Mouse (Mus musculus): Measurements from ENCODE around the gene Zfr.
"Not testable (repeated sequence)": the region's sequence is repeated elsewhere in the genome, so short reads cannot be mapped to it uniquely, and the experiment has no call there.

Zfr gene

DNA sequence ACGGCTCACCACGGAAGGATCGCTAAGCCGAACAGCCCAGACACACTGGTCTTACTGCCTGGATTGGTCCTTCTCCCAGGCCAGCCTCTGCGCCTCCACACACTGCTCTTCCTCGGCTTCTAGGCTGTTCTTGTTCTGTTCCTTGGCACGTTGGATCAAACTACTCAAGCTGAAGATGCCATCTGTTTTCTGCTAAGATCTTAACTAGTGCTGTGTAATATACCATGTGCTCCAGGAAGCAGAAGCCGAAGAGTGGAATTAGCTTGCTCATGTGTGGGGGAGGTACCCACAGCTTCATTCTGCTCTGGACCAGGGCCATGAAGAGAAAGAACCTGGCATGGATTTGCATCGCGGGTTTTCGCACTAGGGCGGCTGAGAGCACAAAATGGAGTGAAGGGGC lies 11.2 kb upstream of the Zfr start:
- no peak for DNase-seq (ENCODE audit: low spot score)

DNA sequence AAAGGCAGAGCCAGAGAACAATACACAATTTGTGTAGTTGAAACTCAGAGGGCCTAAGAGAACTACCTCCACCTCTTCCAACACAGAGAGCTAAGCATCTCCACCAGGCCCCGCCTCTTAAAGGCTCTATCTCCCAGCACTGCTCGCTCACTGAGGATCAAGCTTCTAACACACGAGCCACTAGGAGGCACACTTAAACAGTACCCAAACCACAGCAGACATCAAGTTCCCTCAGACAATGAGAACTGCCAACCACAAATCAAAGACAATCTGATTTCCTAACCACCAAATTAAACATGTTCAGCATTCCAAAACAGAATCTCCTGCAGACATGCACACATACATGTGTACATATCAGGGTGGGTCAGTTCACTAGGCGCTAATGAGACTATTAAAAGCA lies 9.4 kb upstream of the Zfr start:
- DNase-seq (ENCODE audit: low spot score) = no peak

DNA sequence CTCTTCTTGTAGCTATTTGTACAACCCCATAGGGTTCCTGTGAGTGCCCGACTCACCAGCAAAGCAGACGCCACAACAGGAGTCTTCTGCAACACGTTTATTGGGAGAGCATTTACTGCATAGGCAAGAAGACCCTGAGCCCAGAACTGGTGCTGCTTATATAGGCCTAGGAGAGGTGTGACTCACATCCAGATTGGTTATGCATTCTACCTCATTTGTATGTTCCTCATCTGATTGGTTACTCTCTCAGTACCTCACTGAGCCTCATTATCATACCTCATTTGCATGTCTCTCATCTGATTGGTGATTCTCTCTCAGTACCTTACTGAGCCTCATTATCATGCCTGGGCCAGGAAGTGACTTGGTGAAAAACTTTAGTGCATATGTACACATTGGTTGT lies 8.7 kb upstream of the Zfr start:
- not testable (repeated sequence) for DNase-seq (ENCODE audit: low spot score)

DNA sequence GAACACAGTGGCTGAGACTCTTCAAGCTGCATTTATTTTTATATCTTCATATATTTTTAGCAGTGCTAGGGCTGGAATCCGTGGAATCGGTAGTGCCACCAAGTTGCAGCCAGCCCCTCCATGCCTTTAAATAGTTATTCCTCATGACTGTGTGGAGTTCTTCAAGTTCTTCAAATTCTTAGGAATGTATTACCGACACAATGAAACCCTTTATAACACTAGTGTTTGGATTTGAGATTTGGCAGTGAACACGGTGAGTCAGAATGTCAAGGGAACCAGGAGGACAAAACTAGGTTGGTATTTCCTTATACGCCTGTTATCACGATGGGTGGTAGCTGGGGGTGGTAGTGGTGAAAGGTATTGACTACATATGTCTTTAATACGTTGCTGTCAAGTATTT lies 6.4 kb upstream of the Zfr start:
- DNase-seq (ENCODE audit: low spot score) = no peak

DNA sequence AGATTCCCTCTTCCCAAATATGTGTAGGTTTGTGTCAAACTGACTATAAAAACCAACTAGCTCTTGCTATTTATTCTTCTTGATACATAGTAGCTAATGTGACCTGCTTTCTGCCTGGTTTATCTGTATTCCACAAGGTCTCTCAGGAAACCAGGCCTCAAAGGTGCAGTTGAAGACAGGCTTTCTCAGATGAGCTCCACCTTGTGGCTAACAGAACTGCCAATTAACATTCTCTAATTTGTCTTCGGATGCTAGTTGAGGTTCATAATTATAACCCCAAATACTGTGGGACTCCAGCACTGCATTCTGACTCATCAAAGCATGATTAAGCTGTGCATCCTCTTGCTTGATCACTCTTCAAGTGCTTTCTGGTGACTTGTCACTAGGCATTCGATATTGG lies 4.2 kb upstream of the Zfr start:
- no peak for DNase-seq (ENCODE audit: low spot score)

DNA sequence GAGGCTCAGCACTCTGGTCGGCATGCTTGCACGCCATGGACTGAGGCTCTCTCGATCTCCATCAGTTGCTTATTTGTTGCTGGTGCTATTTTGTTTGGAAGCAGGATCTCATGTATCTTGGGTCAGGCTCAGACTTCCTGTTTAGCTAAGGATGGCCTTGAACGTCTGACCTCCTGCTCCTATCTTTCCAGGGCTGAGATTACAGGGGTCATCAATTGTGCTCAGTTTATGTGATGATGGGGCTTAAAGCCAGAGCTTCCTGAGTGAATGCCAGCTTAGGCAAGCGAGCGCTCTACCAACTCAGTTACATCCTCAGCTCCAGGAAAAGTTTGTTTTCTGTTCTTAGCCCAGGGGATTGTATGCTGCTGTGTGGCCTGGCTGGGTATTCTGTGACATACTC lies 3.1 kb upstream of the Zfr start:
- DNase-seq (ENCODE audit: low spot score) = no peak

DNA sequence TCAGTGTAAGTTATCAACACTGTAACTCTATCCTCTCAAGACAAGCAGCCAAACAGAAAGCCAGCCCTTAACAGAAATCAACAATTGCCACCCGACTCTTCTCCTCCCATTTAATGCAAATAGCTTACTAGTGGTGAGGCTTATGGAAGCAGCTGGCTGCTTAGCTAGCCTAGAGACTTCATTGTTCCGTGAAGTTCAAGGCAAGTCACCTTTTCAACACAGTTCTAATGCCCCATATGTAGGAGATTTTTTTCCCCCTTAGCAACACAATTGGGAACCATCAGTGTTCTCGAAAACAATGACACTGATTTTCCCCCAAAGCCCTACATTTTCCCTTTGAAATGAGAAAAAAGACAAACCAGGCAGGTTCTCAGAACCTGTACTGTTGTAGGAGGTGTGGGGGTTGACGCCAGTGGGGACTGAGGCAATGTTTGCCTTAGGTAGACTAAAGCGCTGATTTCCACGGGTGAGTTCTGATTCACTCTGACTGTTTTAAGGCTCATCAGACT lies 1.9 kb upstream of the Zfr start:
- DNase-seq (ENCODE audit: low spot score) = no peak

DNA sequence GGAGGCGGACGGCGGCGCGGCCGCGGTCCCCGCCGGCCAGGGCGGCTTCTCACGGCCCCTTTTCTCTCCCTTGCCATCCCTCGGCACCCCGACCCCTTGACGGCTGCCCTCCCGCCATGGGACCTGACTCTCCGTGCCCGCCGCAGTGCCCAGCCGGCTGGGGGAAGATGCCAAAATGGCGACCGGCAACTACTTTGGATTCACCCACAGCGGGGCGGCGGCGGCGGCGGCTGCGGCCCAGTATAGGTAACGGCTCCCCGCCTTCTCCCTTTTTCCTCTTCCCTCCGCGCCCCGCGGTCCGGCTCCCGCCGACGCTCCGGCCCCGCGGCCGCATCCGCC lies 431 bp downstream of the Zfr start:
- no peak for DNase-seq (ENCODE audit: low spot score)

DNA sequence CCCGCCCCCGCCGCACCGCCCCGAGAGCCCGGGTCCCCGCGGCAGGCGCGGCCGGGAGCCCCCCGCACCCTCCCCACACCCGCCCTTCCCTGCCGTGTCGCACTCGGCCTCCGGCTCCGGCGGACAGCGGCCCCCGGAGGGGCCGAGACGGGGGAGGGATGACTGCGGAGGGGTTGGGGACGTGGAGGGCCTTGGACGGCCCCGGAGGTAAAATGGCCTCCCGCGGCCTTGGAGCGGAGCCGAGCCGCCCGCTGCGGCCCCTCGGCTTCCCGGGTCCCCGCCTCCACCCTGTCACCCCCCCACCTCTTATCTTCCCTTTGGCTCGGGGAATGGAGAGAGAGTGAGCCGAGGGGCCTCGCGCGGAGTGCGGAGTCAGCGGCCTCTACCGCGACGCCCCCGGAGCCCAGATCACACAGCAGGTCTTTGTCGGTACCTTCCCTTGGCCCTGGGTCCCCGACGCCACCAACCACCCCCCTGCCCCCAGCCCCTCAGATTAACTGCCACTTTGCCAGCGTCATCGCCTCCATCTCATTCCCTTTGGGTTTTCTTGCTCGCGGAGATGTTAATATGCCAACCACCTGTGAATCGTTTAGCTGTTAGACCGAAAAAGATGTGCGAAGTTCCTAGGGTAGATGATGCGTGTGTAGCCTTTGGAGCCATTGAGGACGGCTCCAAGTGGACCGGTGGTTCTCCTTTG lies 949 bp downstream of the Zfr start:
- DNase-seq (ENCODE audit: low spot score) = peak; percentile 33

DNA sequence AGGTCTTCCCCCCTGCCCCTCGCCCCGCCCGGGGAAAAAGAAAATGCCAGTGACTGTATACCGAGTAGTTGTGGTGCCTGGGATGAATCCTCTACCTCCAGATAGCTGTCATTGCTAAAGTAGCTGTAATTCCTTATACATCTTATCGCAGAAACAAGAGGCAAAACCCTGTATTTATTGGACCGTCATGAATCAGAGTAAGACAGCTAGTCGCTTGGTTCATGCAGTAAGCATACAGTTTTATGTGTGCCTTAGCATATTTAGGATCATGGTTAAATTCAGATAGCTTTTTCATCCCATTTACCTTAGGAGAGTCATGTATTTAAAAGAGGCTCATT lies 1.5 kb downstream of the Zfr start:
- no peak for DNase-seq (ENCODE audit: low spot score)

DNA sequence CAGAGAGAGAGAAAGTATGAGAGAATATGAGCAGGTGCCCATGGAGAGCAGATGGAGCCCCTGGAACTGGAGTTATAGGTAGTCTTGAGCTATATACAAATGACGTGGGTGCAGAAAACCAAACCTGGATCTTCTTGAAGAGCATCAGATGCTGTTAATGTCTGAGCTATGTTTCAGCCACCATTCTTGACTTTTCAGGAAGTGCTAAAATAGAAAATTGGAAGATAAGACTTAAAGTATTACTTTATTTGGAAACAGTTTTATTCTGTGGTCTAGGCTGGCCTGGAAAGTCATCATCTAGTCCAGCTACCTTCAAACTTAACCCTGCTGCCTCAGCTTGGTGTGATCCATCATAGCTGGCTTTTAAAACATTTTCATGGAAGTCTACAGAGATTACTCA lies 7.3 kb downstream of the Zfr start:
- DNase-seq (ENCODE audit: low spot score) = no peak

DNA sequence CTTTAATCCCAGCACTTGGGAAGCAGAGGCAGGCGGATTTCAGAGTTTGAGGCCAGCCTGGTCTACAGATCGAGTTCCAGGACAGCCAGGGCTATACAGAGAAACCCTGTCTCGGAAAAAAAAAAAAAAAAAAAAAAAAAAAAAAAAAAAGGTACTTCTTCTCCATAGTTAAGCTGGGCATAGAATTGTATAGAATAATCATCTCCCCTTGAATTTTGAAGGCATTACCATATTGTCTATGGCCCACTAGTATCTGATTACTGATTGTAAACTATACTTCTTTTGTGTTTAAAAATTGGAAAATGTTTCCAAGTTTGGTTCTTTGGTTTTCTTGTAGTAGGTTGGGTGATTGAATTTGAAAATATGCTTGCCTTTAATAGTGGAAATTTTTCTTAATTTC lies 13.2 kb downstream of the Zfr start:
- not testable (repeated sequence) for DNase-seq (ENCODE audit: low spot score)

DNA sequence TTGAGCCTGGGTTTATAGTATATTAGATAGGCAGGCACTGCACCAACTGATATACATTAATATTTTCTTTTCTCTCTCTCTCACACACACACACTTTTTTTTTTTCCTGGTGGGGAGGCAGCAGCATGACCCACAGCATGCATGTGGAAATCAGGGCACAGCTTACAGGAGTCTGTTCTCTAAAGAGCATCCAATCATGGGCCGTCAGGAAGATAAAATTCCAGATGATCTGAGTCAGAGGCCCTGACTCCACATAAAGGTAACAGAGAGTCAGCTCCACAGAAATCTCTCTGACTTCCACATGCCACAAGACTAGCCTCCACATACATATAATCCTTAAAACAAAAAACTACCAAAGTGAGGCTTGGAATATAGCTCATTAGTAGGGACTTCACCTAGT lies 16.9 kb downstream of the Zfr start:
- DNase-seq (ENCODE audit: low spot score) = no peak

DNA sequence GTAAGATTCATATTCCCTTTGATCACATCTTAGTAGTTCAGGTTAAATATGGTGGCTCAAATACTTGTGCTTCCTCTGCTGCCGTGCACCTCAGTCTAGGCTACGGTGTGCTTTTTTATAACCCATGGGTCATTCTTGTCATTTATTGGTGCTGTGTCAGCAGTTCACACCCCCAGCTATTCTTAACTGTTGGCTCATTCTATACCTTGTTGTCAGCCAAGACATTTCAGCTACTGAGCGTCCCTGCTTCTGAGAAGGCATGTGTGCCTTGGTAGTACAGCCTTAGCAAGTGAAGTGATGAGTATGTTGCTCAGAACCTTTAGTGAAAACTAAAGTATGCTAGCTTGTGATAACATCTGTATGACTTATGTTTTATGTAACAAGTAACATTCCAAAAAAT lies 17.7 kb downstream of the Zfr start:
- DNase-seq (ENCODE audit: low spot score) = no peak

DNA sequence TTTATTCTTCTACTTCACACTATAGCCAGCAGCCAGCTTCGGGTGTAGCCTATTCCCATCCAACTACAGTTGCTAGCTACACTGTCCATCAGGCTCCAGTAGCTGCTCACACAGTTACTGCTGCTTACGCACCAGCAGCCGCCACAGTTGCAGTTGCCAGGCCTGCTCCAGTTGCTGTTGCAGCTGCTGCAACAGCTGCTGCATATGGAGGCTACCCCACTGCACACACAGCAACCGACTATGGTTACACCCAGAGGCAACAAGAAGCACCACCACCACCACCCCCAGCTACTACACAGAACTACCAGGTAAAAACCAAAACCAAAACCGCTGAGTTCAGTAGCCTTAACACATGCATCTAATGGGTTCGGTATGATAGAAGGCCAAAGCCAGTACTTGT lies 18.7 kb downstream of the Zfr start:
- no peak for DNase-seq (ENCODE audit: low spot score)

DNA sequence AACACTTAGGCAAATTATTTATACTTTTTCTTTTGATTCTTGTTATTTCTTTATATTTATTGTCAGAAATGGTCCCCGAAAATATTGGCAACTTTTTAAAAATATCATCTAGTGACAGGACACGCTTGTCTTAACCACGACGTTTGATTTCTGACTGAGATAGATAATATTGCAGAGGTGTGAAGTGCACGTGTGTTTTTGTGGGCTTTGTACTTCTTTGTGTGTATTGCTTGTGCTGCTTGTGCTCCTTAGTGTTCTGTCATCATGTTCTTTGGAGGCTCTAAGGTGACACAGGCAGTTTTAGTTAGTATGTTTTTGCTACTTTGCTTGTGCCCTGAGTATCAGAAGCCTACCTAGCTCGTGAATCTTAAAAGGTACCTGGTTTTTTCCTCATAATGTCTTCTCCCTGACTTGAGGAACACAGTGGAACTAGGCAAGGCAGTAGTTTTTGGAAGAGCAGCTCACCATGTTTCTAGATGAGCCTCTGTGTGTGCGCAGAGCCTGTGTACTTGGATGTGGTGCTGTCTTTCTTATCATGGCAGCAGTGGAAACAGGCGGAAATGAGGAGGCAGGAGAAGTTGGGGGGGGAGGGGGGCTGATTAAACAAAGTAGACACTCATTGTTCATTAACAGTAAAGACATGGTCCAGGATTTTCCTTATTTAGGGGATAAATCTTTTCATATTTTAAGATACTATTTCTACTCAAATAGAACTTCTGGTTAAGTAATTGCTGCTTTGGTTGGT lies 23.5 kb downstream of the Zfr start:
- no peak for DNase-seq (ENCODE audit: low spot score)

DNA sequence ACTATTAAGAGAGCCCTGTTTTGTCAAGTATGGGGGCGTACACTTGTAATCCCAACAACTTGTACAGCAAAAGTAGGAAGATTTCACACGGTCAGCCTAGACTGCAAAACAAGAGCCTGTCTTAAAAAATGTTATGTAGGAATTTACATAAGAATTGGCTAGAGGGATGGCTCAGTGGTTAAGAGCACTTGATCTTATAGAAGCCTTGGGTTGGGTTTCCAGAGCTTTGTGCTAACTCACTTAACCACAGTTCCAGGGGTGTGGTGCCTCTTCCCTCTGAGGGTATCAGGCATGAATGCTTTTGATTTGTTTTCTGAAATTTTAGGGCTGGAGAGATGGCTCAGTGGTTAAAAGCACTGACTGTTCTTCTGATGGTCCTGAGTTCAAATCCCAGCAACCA lies 29.8 kb downstream of the Zfr start:
- DNase-seq (ENCODE audit: low spot score) = no peak

DNA sequence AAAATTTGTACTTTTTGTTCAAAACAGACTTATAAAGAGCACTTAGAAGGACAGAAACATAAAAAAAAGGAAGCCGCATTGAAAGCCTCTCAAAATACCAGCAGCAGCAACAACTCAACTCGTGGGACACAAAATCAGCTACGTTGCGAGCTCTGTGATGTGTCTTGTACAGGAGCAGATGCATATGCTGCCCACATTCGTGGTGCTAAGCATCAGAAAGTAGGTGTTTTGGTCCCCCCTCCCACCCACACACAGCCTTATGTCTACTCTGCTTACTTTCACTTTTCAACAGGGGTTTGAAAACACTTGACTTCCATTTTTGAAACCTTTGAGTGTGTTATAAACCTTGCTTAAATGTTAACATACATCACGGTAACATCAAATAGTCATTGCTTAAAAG lies 31.9 kb downstream of the Zfr start:
- no peak for DNase-seq (ENCODE audit: low spot score)

DNA sequence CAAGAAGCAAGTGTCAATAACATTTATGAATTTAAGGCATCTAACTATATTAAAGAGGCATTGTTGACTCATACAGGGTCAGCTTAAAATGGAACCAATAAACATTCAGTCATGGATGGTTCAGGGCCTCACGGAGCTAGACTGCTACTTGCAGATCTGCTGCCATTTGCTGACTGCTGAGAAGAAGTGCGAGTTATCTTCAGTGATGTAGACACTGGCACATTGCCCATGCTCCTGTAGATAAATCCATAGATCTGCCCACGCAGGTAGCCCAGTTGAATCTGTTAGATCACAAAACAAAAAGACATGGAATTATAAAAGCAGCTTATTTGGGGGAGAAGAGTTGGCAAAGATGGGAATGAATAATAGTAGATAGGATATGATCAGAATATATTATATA lies 36.1 kb downstream of the Zfr start:
- DNase-seq (ENCODE audit: low spot score) = no peak

DNA sequence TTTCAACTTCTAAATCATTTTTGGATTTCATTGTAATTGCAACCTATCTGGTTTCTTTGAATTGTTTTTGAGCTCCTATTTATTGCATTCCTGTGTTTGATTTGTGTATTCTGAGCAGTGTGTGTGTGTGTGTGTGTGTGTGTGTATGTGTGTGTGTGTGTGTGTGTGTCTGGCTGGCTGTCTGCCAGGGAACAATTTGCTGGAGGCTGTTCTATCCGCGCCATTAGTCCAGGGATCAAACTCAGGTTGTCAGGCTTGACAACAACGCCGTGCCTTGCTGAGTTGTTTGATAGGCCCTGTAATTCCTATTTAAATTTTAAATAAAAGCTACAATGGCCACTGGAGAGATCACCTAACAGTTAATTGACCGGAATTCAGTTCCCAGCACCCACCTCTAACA lies 60.5 kb downstream of the Zfr start:
- no peak for DNase-seq (ENCODE audit: low spot score)

DNA sequence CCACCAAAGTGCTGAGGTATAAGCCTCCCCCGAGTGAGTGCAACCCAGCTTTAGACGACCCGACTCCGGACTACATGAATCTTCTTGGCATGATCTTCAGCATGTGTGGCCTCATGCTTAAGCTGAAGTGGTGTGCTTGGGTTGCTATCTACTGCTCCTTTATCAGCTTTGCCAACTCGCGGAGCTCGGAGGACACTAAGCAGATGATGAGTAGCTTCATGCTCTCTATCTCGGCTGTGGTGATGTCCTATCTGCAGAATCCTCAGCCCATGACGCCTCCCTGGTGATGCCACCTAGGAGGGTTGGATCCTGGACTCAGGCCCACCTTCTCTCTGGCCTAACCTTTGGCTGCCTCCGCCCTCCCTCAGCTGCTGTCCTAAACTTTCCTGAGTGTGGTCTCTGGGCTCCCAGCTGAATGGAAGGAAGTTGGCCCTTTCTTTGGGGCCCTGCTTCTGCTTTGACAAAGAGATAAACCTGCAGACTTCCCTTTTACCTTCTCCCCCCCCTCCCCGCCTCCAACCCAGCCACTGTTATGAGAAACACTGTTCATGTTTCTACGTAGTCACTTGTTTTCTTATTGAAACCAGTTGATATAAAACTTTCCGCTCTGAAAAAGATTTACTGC lies 63.7 kb downstream of the Zfr start:
- not testable (repeated sequence) for DNase-seq (ENCODE audit: low spot score)

DNA sequence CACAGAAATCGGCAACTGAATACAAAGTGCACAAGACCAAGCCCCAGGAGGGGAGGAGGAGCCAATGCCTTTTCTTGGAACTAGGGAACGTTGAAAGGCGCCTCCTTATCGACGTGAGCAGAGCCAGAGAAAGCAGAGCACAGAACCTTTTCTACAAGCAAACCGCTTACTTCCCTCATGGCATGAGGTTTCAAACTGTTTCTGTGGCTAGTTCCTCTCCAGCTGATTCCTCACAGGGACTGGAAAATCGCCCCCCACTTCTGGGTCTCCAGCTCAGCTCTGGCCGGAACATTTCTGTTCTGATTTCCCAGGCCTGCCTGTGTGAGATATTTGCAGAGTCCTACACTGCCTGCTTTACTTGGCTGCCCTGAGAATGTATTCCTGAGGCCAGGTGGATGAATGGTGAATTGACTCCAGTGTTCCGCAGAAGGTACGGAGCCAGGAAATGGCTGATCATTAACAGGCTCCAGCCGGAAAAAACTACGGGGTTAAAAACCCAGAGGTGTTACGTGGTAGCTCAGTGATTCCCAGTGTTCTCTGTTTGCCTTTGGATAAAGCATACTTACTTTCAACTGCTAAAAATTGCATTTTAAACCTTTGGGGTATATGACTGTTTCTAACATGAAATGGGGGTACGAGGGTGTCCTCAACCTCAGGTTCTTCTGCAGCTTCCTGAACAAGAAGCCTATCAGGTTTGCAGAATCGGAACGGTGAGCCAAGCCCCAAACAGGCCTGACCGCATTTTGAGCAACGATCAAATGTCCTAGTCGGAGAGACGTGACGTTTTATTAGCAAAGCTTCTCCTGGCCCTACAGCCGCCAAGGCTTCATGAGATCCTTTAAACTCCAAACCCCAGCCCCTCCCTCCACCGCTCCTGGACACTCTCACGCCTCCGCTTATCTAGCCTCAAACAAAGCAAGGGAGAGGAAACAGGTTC lies 76.5 kb downstream of the Zfr start:
- DNase-seq (ENCODE audit: low spot score) = no peak

All from urinary bladder, postnatal 25 days (tissue).